Mouse (Mus musculus) liver, embryonic 14.5 days (tissue): ENCODE results near the gene Cyld. TPM values are rescaled to one million over a fixed set of nuclear protein-coding genes. Genes with fewer than 3 reads are reported as not detected.

Experiments used
- ATAC-seq: fragments of 200-750 bp; cut with Nextera tagmentation; 2 replicates; pipeline ENCODE4 v1.8.0; 2017; ENCODE audit warnings: moderate number of reproducible peaks, mild to moderate bottlenecking, moderate library complexity; ENCODE audit not compliant: insufficient read depth
- DNase-seq, 3 experiments: peaks; one replicate each; pipeline ENCODE4 v3.0.0-alpha.2; 2012 to 2013; ENCODE audit warnings: low read depth in 3 of 3, low spot score in 3 of 3
- H3K27ac ChIP-seq: fragments of 300-500 bp; sonication (generic); 2 replicates; pipeline ENCODE4 v1.5.1; 2014; ENCODE audit warnings: moderate library complexity, mild to moderate bottlenecking, control low read depth, inconsistent platforms
- H3K27me3 ChIP-seq: fragments of 300-500 bp; sonication (generic); 2 replicates; pipeline ENCODE4 v1.6.1; 2014; ENCODE audit warnings: mild to moderate bottlenecking, low read length, moderate library complexity; ENCODE audit not compliant: control insufficient read depth, insufficient read depth
- H3K36me3 ChIP-seq: fragments of 300-500 bp; sonication (generic); replicated peaks from 2 replicates; pipeline ENCODE4 v1.6.1; 2014; ENCODE audit warnings: low read depth; ENCODE audit not compliant: control insufficient read depth, insufficient read depth
- H3K4me1 ChIP-seq, 2 experiments: fragments of 200-500 bp in 1 of 2; fragments of 300-500 bp in 1 of 2; sonication (generic) in 1 of 2; replicated peaks; 2 replicates each; pipeline ENCODE4 v1.6.1; 2012 to 2014; ENCODE audit warnings: antibody characterized with exemption in 1 of 2, inconsistent platforms in 1 of 2, low read length in 1 of 2; ENCODE audit not compliant: control insufficient read depth in 2 of 2, insufficient read depth in 2 of 2
- H3K4me2 ChIP-seq: fragments of 300-500 bp; sonication (generic); 2 replicates; pipeline ENCODE4 v1.6.1; 2014; ENCODE audit warnings: low read depth, mild to moderate bottlenecking, control low read depth, moderate library complexity
- H3K4me3 ChIP-seq, 2 experiments: fragments of 200-500 bp in 1 of 2; fragments of 300-500 bp in 1 of 2; sonication (generic) in 1 of 2; 2 replicates each; pipeline ENCODE4 v1.5.1; 2012 to 2014; ENCODE audit warnings: low read depth in 2 of 2, low read length in 2 of 2, mild to moderate bottlenecking in 2 of 2, control low read depth in 1 of 2, inconsistent platforms in 1 of 2, moderate library complexity in 1 of 2; ENCODE audit not compliant: insufficient read depth in 1 of 2
- H3K9ac ChIP-seq: fragments of 300-500 bp; sonication (generic); replicated peaks from 2 replicates; pipeline ENCODE4 v1.6.1; 2014; ENCODE audit warnings: mild to moderate bottlenecking, control low read depth, moderate library complexity
- H3K9me3 ChIP-seq: fragments of 300-500 bp; sonication (generic); 2 replicates; pipeline ENCODE4 v1.6.1; 2016; ENCODE audit warnings: low read length, mixed read lengths; ENCODE audit not compliant: control insufficient read depth
- CTCF ChIP-seq: IDR thresholded peaks from 2 replicates; pipeline ENCODE4 v1.5.1; 2016; ENCODE audit warnings: antibody characterized with exemption, low read depth, control low read depth
- EP300 ChIP-seq: IDR thresholded peaks from 2 replicates; pipeline ENCODE4 v1.6.1; 2016; ENCODE audit warnings: antibody characterized with exemption, low read depth
- WGBS: fragments of 180-500 bp; shearing (Covaris S2); extraction: QIAGEN DNeasy Blood & Tissue Kit; methylation state at CpG from one replicate; pipeline ENCODE4 v1.1.7; 2014; ENCODE audit not compliant: insufficient replicate concordance; 5-methylcytosine and 5-hydroxymethylcytosine counted together
- polyA plus RNA-seq, 2 experiments: library from polyadenylated mRNA; depleted of rRNA in 1 of 2; stranded (reverse) in 1 of 2; unstranded in 1 of 2; fragments of >200 nt; fragmentation: Nextera tagmentation in 1 of 2; extraction: Ambion mirVana in 1 of 2; gene quantifications; 2 replicates each; pipeline versions ENCODE4 v1.2.1 to v1.2.3; 2012 to 2014

Gene Cyld
- polyA plus RNA-seq, 2 experiments, result 2.7 to 5.2 TPM

- TF ChIP-seq EP300 (no peak), CTCF (no peak)
- no peak overlapping the region for H3K27ac ChIP-seq
- no peak for DNase-seq
- no peak for ATAC-seq
- no peaks in the 10 kb centered on the region for H3K36me3 ChIP-seq
- peak overlapping the region; percentile 82 for H3K4me2 ChIP-seq
- no peaks in the 10 kb centered on the region for H3K27me3 ChIP-seq
- peak overlapping the region; percentile 77 to 90 for H3K4me3 ChIP-seq
- H3K4me1 ChIP-seq, result peaks cover 6 to 10% of the 10 kb centered on the region in 2 experiments
- no peaks in the 10 kb centered on the region for H3K9me3 ChIP-seq
- WGBS, result 36% methylated on average over 2 of the region's 2 CpGs
- no peak overlapping the region; the same call in 1 of the 2 replicates for H3K9ac ChIP-seq
Observed at GRCm38 (mm10) chr8:88698048-88698447, 1.2 kb downstream of the Cyld start.

GRCm38 (mm10) chr8:88701611-88702010, 4.8 kb downstream of the Cyld start:
- Histone ChIP-seq H3K36me3 (no peaks in the 10 kb centered on the region), H3K9me3 (no peaks in the 10 kb centered on the region), H3K4me1 (peaks cover 6% of the 10 kb centered on the region in 2 experiments), H3K9ac (no peak overlapping the region), H3K4me2 (no peak overlapping the region), H3K27me3 (no peaks in the 10 kb centered on the region), H3K27ac (no peak overlapping the region), H3K4me3 (no peak overlapping the region)
- no peak for ATAC-seq
- WGBS, result 51% methylated on average over 2 of the region's 2 CpGs
- TF ChIP-seq EP300, result no peak
- TF ChIP-seq CTCF, result peak; percentile 33; the same call in 1 of the 2 replicates
- DNase-seq, result no peak

GRCm38 (mm10) chr8:88702816-88703215, 6.0 kb downstream of the Cyld start:
- Histone ChIP-seq H3K27ac (no peak overlapping the region), H3K27me3 (no peaks in the 10 kb centered on the region), H3K4me1 (peaks cover 3% of the 10 kb centered on the region in 2 experiments; a peak in 3 of 4 replicates), H3K9ac (no peak overlapping the region), H3K4me2 (no peak overlapping the region), H3K9me3 (no peaks in the 10 kb centered on the region), H3K4me3 (no peak overlapping the region), H3K36me3 (no peaks in the 10 kb centered on the region)
- TF ChIP-seq EP300, result no peak
- no peak for TF ChIP-seq CTCF
- DNase-seq (no peak), ATAC-seq (no peak)
- 54% methylated on average over 3 of the region's 3 CpGs for WGBS

GRCm38 (mm10) chr8:88723256-88723963, 26.6 kb downstream of the Cyld start:
- Histone ChIP-seq H3K4me3 (no peak overlapping the region), H3K9me3 (no peaks in the 10 kb centered on the region), H3K36me3 (no peaks in the 10 kb centered on the region), H3K27me3 (no peaks in the 10 kb centered on the region), H3K4me2 (no peak overlapping the region), H3K4me1 (no peaks in the 10 kb centered on the region), H3K27ac (no peak overlapping the region), H3K9ac (no peak overlapping the region)
- WGBS, result 73% methylated on average over 2 of the region's 2 CpGs
- ATAC-seq (no peak), DNase-seq (no peak)
- no peak for TF ChIP-seq EP300
- no peak for TF ChIP-seq CTCF

- Histone ChIP-seq H3K36me3 (no peaks in the 10 kb centered on the region), H3K4me1 (peaks cover 0 to 4% of the 10 kb centered on the region in 2 experiments; a peak in 2 of 4 replicates), H3K4me2 (no peak overlapping the region), H3K9ac (no peak overlapping the region), H3K9me3 (no peaks in the 10 kb centered on the region), H3K27me3 (no peaks in the 10 kb centered on the region), H3K27ac (no peak overlapping the region), H3K4me3 (no peak overlapping the region)
- WGBS, result 2% methylated on average over 14 of the region's 14 CpGs
- no peak for TF ChIP-seq EP300
- TF ChIP-seq CTCF, result peak; percentile 88
- peak; percentile 59 for ATAC-seq
- DNase-seq, result peak; percentile 52 to 59 (median 54)
Observed at GRCm38 (mm10) chr8:88755175-88755791, 58.5 kb downstream of the Cyld start.
